Mouse (Mus musculus) lung, postnatal 0 days (tissue): Measurements from ENCODE around the gene Ggnbp2. TPM values are rescaled to one million over a fixed set of nuclear protein-coding genes. Genes with fewer than 3 reads are reported as not detected.

Experiments
- ATAC-seq: fragments of 200-750 bp; cut with Nextera tagmentation; 2 replicates; pipeline ENCODE4 v1.8.0; 2017; ENCODE audit warnings: moderate library complexity
- DNase-seq: peaks from one replicate; pipeline ENCODE4 v3.0.0-alpha.2; 2016; ENCODE audit warnings: low spot score
- H3K27ac ChIP-seq: fragments of 300-500 bp; sonication (generic); 2 replicates; pipeline ENCODE4 v1.5.1; 2014; ENCODE audit warnings: antibody characterized with exemption, mild to moderate bottlenecking, low read length, mixed read lengths
- H3K27me3 ChIP-seq: fragments of 300-500 bp; sonication (generic); replicated peaks from 2 replicates; pipeline ENCODE4 v1.6.1; 2014; ENCODE audit warnings: low read length, mixed read lengths; ENCODE audit not compliant: insufficient read depth
- H3K36me3 ChIP-seq: fragments of 300-500 bp; sonication (generic); 2 replicates; pipeline ENCODE4 v1.6.1; 2014; ENCODE audit warnings: low read length, mixed read lengths; ENCODE audit not compliant: insufficient read depth
- H3K4me1 ChIP-seq: fragments of 300-500 bp; sonication (generic); 2 replicates; pipeline ENCODE4 v1.6.1; 2014; ENCODE audit warnings: antibody characterized with exemption, low read depth, low read length, mixed read lengths; ENCODE audit not compliant: insufficient read depth
- H3K4me2 ChIP-seq: fragments of 300-500 bp; sonication (generic); replicated peaks from 2 replicates; pipeline ENCODE4 v1.6.1; 2014; ENCODE audit warnings: low read depth, mild to moderate bottlenecking, low read length, moderate library complexity, mixed read lengths
- H3K4me3 ChIP-seq: fragments of 300-500 bp; sonication (generic); 2 replicates; pipeline ENCODE4 v1.5.1; 2014; ENCODE audit warnings: low read depth, low read length
- H3K9ac ChIP-seq: fragments of 300-500 bp; sonication (generic); replicated peaks from 2 replicates; pipeline ENCODE4 v1.6.1; 2014; ENCODE audit warnings: low read depth, mild to moderate bottlenecking
- H3K9me3 ChIP-seq: fragments of 300-500 bp; sonication (generic); 2 replicates; pipeline ENCODE4 v1.6.1; 2016; ENCODE audit warnings: low read length, mixed read lengths
- CTCF ChIP-seq: IDR thresholded peaks from 2 replicates; pipeline ENCODE4 v1.5.1; 2016; ENCODE audit warnings: antibody characterized with exemption, mild to moderate bottlenecking
- EP300 ChIP-seq: IDR thresholded peaks from 2 replicates; pipeline ENCODE4 v1.6.1; 2016; ENCODE audit warnings: antibody characterized with exemption, mild to moderate bottlenecking, control low read depth
- WGBS: fragments of 180-500 bp; shearing (Covaris S2); extraction: QIAGEN DNeasy Blood & Tissue Kit; methylation state at CpG from one replicate; pipeline ENCODE4 v1.1.7; 2014; 5-methylcytosine and 5-hydroxymethylcytosine counted together
- polyA plus RNA-seq: library from polyadenylated mRNA; unstranded; fragments of >200 nt; fragmentation: Nextera tagmentation; extraction: Ambion mirVana; gene quantifications from 2 replicates; pipeline ENCODE4 v1.2.1, GENCODE M21; 2015

Ggnbp2 gene
- polyA plus RNA-seq, 1 experiment from 2014 or later: 56.4 TPM

- H3K27me3 ChIP-seq: no peaks in the 10 kb centered on the region
- peaks cover 1% of the 10 kb centered on the region; the same call in 1 of the 2 replicates for H3K36me3 ChIP-seq
- peak within 1 kb of the TSS; percentile 75 for H3K27ac ChIP-seq
- H3K9me3 ChIP-seq: no peaks in the 10 kb centered on the region
- TF ChIP-seq CTCF (no peak), EP300 (no peak)
- peak within 1 kb of the TSS; percentile 62 for H3K9ac ChIP-seq
- peak within 1 kb of the TSS; percentile 94 for H3K4me2 ChIP-seq
- WGBS: 2% methylated on average over 54 of the region's 62 CpGs
- ATAC-seq (peak; percentile 97), DNase-seq (peak; percentile 93)
- H3K4me1 ChIP-seq: peaks cover 5% of the 10 kb centered on the region; the same call in 1 of the 2 replicates
- H3K4me3 ChIP-seq: peak within 1 kb of the TSS; percentile 83
These were observed 41.9 kb downstream of the Ggnbp2 start, which contains the start of gene Dhrs11 for GRCm38 (mm10) chr11:84828516-84829399. Gene Dhrs11, minus strand, starts transcription at chr11:84828994.

GRCm38 (mm10) chr11:84827901-84828503, 42.6 kb downstream of the Ggnbp2 start:
- 39% methylated on average over 3 of the region's 3 CpGs for WGBS
- H3K4me1 ChIP-seq: peaks cover 5% of the 10 kb centered on the region; the same call in 1 of the 2 replicates
- no peaks in the 10 kb centered on the region for H3K9me3 ChIP-seq
- ATAC-seq: no peak
- H3K4me3 ChIP-seq: peak overlapping the region; percentile 83
- H3K4me2 ChIP-seq: peak overlapping the region; percentile 94
- H3K27me3 ChIP-seq: no peaks in the 10 kb centered on the region
- DNase-seq: no peak
- no peaks in the 10 kb centered on the region; the same call in 1 of the 2 replicates for H3K36me3 ChIP-seq
- TF ChIP-seq CTCF (no peak), EP300 (no peak)
- H3K27ac ChIP-seq: no peak overlapping the region; the same call in 1 of the 2 replicates
- H3K9ac ChIP-seq: peak overlapping the region; percentile 62; the same call in 1 of the 2 replicates

GRCm38 (mm10) chr11:84827492-84827891, 43.1 kb downstream of the Ggnbp2 start:
- DNase-seq (no peak), ATAC-seq (no peak)
- H3K27ac ChIP-seq: no peak overlapping the region
- no peak overlapping the region for H3K4me2 ChIP-seq
- peaks cover 5% of the 10 kb centered on the region; the same call in 1 of the 2 replicates for H3K4me1 ChIP-seq
- TF ChIP-seq EP300: no peak
- TF ChIP-seq CTCF: no peak
- no peaks in the 10 kb centered on the region for H3K27me3 ChIP-seq
- no peaks in the 10 kb centered on the region for H3K9me3 ChIP-seq
- H3K9ac ChIP-seq: no peak overlapping the region
- H3K4me3 ChIP-seq: no peak overlapping the region
- no peaks in the 10 kb centered on the region; the same call in 1 of the 2 replicates for H3K36me3 ChIP-seq

GRCm38 (mm10) chr11:84826185-84826584, 44.4 kb downstream of the Ggnbp2 start:
- peaks cover 5% of the 10 kb centered on the region; the same call in 1 of the 2 replicates for H3K4me1 ChIP-seq

GRCm38 (mm10) chr11:84825261-84825807, 45.3 kb downstream of the Ggnbp2 start:
- WGBS: 83% methylated on average over 10 of the region's 10 CpGs
- Histone ChIP-seq H3K36me3 (no peaks in the 10 kb centered on the region), H3K9me3 (no peaks in the 10 kb centered on the region), H3K4me2 (no peak overlapping the region), H3K9ac (no peak overlapping the region), H3K4me1 (peaks cover 5% of the 10 kb centered on the region; the same call in 1 of the 2 replicates), H3K27ac (no peak overlapping the region), H3K4me3 (no peak overlapping the region), H3K27me3 (no peaks in the 10 kb centered on the region)
- DNase-seq: no peak
- ATAC-seq: no peak
- TF ChIP-seq CTCF (no peak), EP300 (no peak)

More at GRCm38 (mm10) chr11:84826185-84826584, 44.4 kb downstream of the Ggnbp2 start:
- ATAC-seq (no peak), DNase-seq (peak; percentile 38)
- WGBS: 26% methylated on average over 3 of the region's 3 CpGs
- no peak overlapping the region for H3K27ac ChIP-seq
- H3K9me3 ChIP-seq: no peaks in the 10 kb centered on the region
- no peak for TF ChIP-seq CTCF
- no peak for TF ChIP-seq EP300
- H3K4me3 ChIP-seq: no peak overlapping the region
- H3K36me3 ChIP-seq: no peaks in the 10 kb centered on the region
- H3K4me2 ChIP-seq: no peak overlapping the region
- H3K9ac ChIP-seq: no peak overlapping the region
- no peaks in the 10 kb centered on the region for H3K27me3 ChIP-seq

GRCm38 (mm10) chr11:84823484-84823897, 47.1 kb downstream of the Ggnbp2 start:
- Histone ChIP-seq H3K4me2 (no peak overlapping the region), H3K4me3 (no peak overlapping the region), H3K36me3 (no peaks in the 10 kb centered on the region), H3K27ac (no peak overlapping the region), H3K4me1 (peaks cover 4% of the 10 kb centered on the region; the same call in 1 of the 2 replicates), H3K27me3 (no peaks in the 10 kb centered on the region), H3K9ac (no peak overlapping the region), H3K9me3 (no peaks in the 10 kb centered on the region)
- no peak for TF ChIP-seq EP300
- no peak for TF ChIP-seq CTCF
- ATAC-seq: no peak
- peak; percentile 39 for DNase-seq
- 32% methylated on average over 10 of the region's 10 CpGs for WGBS
